Mouse (Mus musculus): ENCODE results near the gene Scfd2. TPM values are rescaled to one million over a fixed set of nuclear protein-coding genes. Genes with fewer than 3 reads are reported as not detected.

Scfd2 gene
- polyA plus RNA-seq, 1 experiment from 2014 or later, result 13.9 TPM

DNA sequence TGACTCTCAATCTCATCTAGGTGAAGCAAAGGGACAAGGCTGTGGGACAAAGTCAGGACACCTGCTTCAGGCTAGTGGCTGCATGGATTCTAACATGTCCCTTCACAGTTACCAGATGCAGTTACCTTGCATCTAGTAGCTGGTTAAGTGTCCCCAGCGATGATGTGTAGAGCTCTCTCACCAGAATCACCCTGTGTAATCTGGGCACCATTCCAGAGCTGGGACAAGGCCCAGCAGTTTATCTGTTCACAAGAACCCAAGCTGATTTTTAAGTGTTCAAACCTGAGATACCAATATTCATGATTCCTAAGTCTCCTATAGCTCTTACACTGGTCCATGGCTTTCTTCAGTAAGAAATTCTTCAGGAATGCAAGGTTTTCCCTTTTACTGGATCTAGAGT lies 264.4 kb downstream of the Scfd2 start:
- ATAC-seq (ENCODE audit: low read depth), result no peak
- WGBS (ENCODE audit: insufficient replicate concordance), result 82% methylated on average over 1 of the region's 1 CpGs
- no peaks in the 10 kb centered on the region for H3K36me3 ChIP-seq
- H3K4me1 ChIP-seq (replicated peaks), result peaks cover 15% of the 10 kb centered on the region
- H3K9me3 ChIP-seq (replicated peaks), result no peaks in the 10 kb centered on the region
- no peak overlapping the region for H3K27ac ChIP-seq
- no peak overlapping the region for H3K9ac ChIP-seq
- no peak for DNase-seq
- no peak overlapping the region for H3K4me2 ChIP-seq
- H3K27me3 ChIP-seq, result no peaks in the 10 kb centered on the region
- no peak overlapping the region for H3K4me3 ChIP-seq (replicated peaks)

- 72% methylated on average over 5 of the region's 5 CpGs for WGBS (ENCODE audit: insufficient replicate concordance)
These were observed 265.1 kb downstream of the Scfd2 start for GRCm38 (mm10) chr5:74266476-74266819.

DNA sequence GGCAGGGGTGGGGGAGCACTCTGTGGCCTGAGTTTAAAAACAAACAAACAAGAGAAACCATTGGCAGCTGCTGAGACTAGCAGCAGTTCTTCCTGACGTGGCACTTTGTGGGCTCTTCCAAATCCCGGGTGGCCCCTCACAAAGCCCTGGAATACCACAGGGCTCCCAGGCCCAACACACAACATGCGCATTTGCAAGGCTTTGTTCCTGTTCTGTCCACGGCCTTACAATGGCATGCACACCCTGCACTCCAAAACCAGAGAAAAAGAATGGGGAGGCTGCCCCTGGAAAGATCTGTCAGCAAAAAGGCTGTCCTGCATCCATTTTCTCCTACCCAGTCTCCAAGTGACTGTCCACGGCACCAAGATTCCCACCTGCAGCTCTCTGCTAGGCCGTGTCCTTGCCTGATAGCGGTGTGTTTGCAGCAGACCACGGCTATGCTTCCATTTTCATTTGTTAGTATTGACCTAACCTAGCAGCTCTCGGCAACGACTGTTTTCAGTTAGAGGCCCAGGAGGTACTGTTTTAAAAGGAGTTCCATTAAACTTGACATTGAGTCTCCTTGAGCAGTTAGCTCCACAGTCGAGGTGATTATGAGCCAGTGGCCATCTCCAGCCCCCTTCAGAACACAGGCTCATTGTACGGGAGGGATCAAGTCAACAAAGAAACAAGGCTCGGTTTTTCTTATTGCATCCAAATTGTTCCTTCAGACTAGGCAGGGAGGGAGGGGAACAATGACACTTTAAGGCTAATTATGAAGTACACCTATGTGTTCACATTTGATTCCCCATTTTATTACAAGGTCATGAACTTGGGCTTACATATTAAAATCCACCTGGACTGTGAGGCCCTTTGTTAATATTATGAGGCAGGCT lies 265.7 kb downstream of the Scfd2 start:
- DNase-seq (no peak), ATAC-seq (ENCODE audit: low read depth) (no peak)
- H3K36me3 ChIP-seq, result no peaks in the 10 kb centered on the region
- no peaks in the 10 kb centered on the region for H3K27me3 ChIP-seq
- WGBS (ENCODE audit: insufficient replicate concordance), result 71% methylated on average over 13 of the region's 13 CpGs
- no peak overlapping the region for H3K9ac ChIP-seq
- H3K9me3 ChIP-seq (replicated peaks), result no peaks in the 10 kb centered on the region
- no peak overlapping the region for H3K4me2 ChIP-seq
- peaks cover 21% of the 10 kb centered on the region for H3K4me1 ChIP-seq (replicated peaks)
- H3K27ac ChIP-seq, result no peak overlapping the region
- H3K4me3 ChIP-seq (replicated peaks), result no peak overlapping the region

More at GRCm38 (mm10) chr5:74266476-74266819, 265.1 kb downstream of the Scfd2 start:
- Histone ChIP-seq H3K27ac (no peak overlapping the region), H3K4me3 (replicated peaks) (no peak overlapping the region), H3K4me2 (no peak overlapping the region), H3K27me3 (no peaks in the 10 kb centered on the region), H3K9me3 (replicated peaks) (no peaks in the 10 kb centered on the region), H3K4me1 (replicated peaks) (peaks cover 15% of the 10 kb centered on the region), H3K9ac (no peak overlapping the region), H3K36me3 (no peaks in the 10 kb centered on the region)
- ATAC-seq (ENCODE audit: low read depth) (no peak), DNase-seq (no peak)

DNA sequence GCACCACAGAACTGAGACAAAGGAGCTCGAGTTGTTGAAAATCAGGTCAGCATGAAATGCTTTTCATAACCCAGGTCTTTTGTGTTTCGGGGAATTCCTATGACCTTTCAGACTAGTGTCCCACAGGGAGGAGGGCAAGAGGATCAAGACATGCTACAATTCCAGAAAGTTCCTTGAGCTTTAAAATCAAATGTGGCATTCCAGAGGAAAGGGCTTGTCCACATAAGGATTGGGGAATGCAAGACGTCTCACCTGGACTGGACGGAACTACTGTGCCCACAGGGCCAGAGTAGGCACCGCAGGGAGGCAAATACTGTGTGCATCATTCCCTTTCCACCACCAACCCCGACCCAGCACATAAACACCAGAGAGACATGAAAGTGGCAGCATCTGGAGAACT lies 266.4 kb downstream of the Scfd2 start:
- Histone ChIP-seq H3K27me3 (no peaks in the 10 kb centered on the region), H3K9me3 (replicated peaks) (no peaks in the 10 kb centered on the region), H3K36me3 (no peaks in the 10 kb centered on the region), H3K4me1 (replicated peaks) (peaks cover 28% of the 10 kb centered on the region), H3K4me2 (no peak overlapping the region), H3K4me3 (replicated peaks) (no peak overlapping the region), H3K9ac (no peak overlapping the region), H3K27ac (no peak overlapping the region; the same call in 1 of the 2 replicates)
- ATAC-seq (ENCODE audit: low read depth) (no peak), DNase-seq (no peak)
- WGBS (ENCODE audit: insufficient replicate concordance), result 71% methylated on average over 6 of the region's 6 CpGs

GRCm38 (mm10) chr5:74264541-74264940 lies 267.0 kb downstream of the Scfd2 start:
- Histone ChIP-seq H3K27me3 (no peaks in the 10 kb centered on the region), H3K9ac (no peak overlapping the region), H3K4me2 (no peak overlapping the region), H3K4me1 (replicated peaks) (peaks cover 31% of the 10 kb centered on the region), H3K36me3 (no peaks in the 10 kb centered on the region), H3K9me3 (replicated peaks) (no peaks in the 10 kb centered on the region), H3K4me3 (replicated peaks) (no peak overlapping the region), H3K27ac (no peak overlapping the region)
- DNase-seq, result no peak
- 59% methylated on average over 4 of the region's 4 CpGs for WGBS (ENCODE audit: insufficient replicate concordance)
- no peak for ATAC-seq (ENCODE audit: low read depth)

DNA sequence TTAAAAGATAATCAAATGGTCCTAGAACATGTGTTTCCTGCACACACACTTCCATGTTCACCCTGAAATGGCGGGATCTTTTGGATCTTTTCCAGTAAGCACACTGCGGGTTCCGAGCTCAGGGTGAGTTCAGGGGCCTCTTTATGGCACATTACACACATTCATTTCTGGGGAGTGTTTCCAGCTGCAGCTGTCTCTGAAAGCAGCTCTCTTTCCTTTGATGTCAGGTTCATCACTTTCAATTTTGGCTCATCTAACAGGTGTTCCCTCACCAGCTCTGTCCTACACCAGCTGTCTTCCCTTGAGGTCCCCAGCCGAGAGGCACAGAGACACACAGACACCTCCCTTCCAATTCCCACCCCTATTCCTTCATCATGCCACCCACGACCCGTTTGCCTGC lies 270.5 kb downstream of the Scfd2 start:
- peak overlapping the region; percentile 54; the same call in 1 of the 2 replicates for H3K27ac ChIP-seq
- no peaks in the 10 kb centered on the region for H3K27me3 ChIP-seq
- no peak overlapping the region for H3K4me2 ChIP-seq
- no peaks in the 10 kb centered on the region for H3K36me3 ChIP-seq
- 71% methylated on average over 6 of the region's 6 CpGs for WGBS (ENCODE audit: insufficient replicate concordance)
- no peak overlapping the region for H3K9ac ChIP-seq
- H3K4me1 ChIP-seq (replicated peaks), result peaks cover 31% of the 10 kb centered on the region
- no peak overlapping the region for H3K4me3 ChIP-seq (replicated peaks)
- no peak for DNase-seq
- no peaks in the 10 kb centered on the region for H3K9me3 ChIP-seq (replicated peaks)
- no peak for ATAC-seq (ENCODE audit: low read depth)

GRCm38 (mm10) chr5:74260378-74260809 lies 271.2 kb downstream of the Scfd2 start:
- no peak overlapping the region for H3K9ac ChIP-seq
- H3K4me3 ChIP-seq (replicated peaks), result no peak overlapping the region
- H3K36me3 ChIP-seq, result no peaks in the 10 kb centered on the region
- no peaks in the 10 kb centered on the region for H3K27me3 ChIP-seq
- DNase-seq (peak; percentile 34), ATAC-seq (ENCODE audit: low read depth) (peak; percentile 78)
- H3K9me3 ChIP-seq (replicated peaks), result no peaks in the 10 kb centered on the region
- H3K27ac ChIP-seq, result peak overlapping the region; percentile 54
- peak overlapping the region; percentile 41 for H3K4me2 ChIP-seq
- H3K4me1 ChIP-seq (replicated peaks), result peaks cover 31% of the 10 kb centered on the region
- WGBS (ENCODE audit: insufficient replicate concordance), result 11% methylated on average over 9 of the region's 9 CpGs

DNA sequence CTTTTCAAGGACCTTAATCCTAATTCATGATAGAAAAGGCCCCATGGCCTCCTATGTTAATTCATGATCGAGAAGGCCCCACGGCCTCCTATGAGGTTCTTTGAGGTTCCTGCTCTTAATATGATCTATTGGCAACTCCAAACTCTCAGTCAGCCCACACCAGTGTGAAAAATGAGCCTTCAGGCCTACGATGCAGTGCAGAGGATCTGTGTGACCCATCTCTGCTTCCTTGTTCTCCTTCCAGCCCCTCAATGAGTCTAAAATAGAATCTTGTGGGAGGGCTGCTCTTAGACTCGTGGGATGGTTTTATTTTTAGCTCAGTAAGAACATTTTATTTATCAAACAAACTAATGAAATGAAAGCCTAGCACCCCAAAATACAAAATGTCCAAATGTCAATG lies 274.9 kb downstream of the Scfd2 start:
- H3K27me3 ChIP-seq, result no peaks in the 10 kb centered on the region
- H3K4me1 ChIP-seq (replicated peaks), result peaks cover 26% of the 10 kb centered on the region
- H3K9ac ChIP-seq, result no peak overlapping the region
- H3K4me2 ChIP-seq, result no peak overlapping the region
- H3K36me3 ChIP-seq, result no peaks in the 10 kb centered on the region
- no peak for ATAC-seq (ENCODE audit: low read depth)
- no peak for DNase-seq
- WGBS (ENCODE audit: insufficient replicate concordance), result 47% methylated on average over 4 of the region's 4 CpGs
- no peak overlapping the region for H3K4me3 ChIP-seq (replicated peaks)
- H3K27ac ChIP-seq, result no peak overlapping the region
- no peaks in the 10 kb centered on the region for H3K9me3 ChIP-seq (replicated peaks)

DNA sequence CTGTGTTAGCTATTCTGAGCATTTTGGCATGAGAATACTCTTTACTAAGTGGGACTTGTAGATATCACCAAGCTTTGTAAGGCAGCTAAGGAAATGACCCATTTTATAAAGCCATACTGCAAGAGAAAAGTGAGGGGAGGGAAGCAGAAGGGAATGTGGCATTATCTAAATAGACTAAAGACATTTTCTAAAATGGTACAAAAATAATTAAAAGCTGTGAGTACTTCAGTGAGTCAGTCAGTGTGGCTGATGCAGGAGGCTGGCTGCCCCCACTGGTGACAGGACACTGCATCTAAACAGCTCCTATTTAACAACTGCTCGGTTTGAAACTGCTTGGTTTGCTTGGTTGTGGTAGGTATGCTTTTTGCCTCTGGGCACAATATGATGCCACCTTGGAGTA lies 276.6 kb downstream of the Scfd2 start:
- Histone ChIP-seq H3K9ac (no peak overlapping the region), H3K4me3 (replicated peaks) (no peak overlapping the region), H3K36me3 (no peaks in the 10 kb centered on the region), H3K9me3 (replicated peaks) (no peaks in the 10 kb centered on the region), H3K4me2 (no peak overlapping the region), H3K27ac (no peak overlapping the region), H3K4me1 (replicated peaks) (peaks cover 13% of the 10 kb centered on the region), H3K27me3 (no peaks in the 10 kb centered on the region)
- WGBS (ENCODE audit: insufficient replicate concordance), result 47% methylated on average over 1 of the region's 1 CpGs
- ATAC-seq (ENCODE audit: low read depth) (no peak), DNase-seq (no peak)

DNA sequence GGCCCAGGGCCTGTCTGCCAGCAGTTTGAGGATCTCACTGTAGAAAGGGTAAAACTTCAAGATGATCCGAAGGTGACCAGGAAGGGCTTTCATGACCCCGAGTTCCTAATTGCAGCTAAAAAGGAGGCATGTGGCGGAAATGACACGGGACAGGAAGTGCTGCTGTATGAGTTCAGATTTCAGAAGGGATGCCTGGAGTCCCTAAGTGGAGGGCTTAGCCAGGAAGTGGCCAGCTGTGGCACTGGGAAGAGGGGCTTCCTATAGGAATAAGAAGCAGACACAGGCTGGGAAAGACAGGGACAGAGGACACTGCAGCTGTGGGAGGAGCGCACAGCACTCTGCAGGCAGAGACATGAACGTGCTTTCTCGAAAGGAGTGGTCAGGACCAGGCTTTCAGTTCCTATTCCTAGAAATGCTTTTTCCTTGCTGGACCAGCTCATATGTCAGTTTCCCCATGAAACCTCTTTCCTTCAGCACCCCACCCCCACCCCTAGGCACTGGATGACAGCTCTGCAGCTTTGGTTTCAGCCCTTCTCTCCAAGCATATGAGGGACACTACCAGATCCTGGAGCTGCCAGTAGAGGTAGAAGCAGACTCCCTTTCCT lies 277.7 kb downstream of the Scfd2 start:
- Histone ChIP-seq H3K9me3 (replicated peaks) (no peaks in the 10 kb centered on the region), H3K4me2 (no peak overlapping the region), H3K9ac (no peak overlapping the region), H3K27ac (no peak overlapping the region), H3K4me3 (replicated peaks) (no peak overlapping the region), H3K36me3 (no peaks in the 10 kb centered on the region), H3K4me1 (replicated peaks) (0 out of 2 replicates have a peak, but pooled peaks cover 10% of the 10 kb centered on the region), H3K27me3 (no peaks in the 10 kb centered on the region)
- WGBS (ENCODE audit: insufficient replicate concordance), result 43% methylated on average over 7 of the region's 7 CpGs
- DNase-seq (no peak), ATAC-seq (ENCODE audit: low read depth) (0 out of 2 replicates have a peak, but pooled peaks have one; percentile 10)

GRCm38 (mm10) chr5:74252672-74253286 lies 278.8 kb downstream of the Scfd2 start:
- Histone ChIP-seq H3K4me2 (no peak overlapping the region), H3K36me3 (no peaks in the 10 kb centered on the region), H3K9me3 (replicated peaks) (no peaks in the 10 kb centered on the region), H3K27me3 (no peaks in the 10 kb centered on the region), H3K27ac (no peak overlapping the region), H3K4me3 (replicated peaks) (no peak overlapping the region), H3K4me1 (replicated peaks) (0 out of 2 replicates have a peak, but pooled peaks cover 10% of the 10 kb centered on the region), H3K9ac (no peak overlapping the region)
- no peak for ATAC-seq (ENCODE audit: low read depth)
- WGBS (ENCODE audit: insufficient replicate concordance), result 64% methylated on average over 6 of the region's 6 CpGs
- no peak for DNase-seq

Measured in liver, embryonic 13.5 days (tissue).